Mouse (Mus musculus): ENCODE data around the gene Arl14. TPM values are rescaled to one million over a fixed set of nuclear protein-coding genes. Genes with fewer than 3 reads are reported as not detected.
"Not testable (repeated sequence)": the region's sequence is repeated elsewhere in the genome, so short reads cannot be mapped to it uniquely, and the experiment has no call there.

Gene Arl14
- polyA plus RNA-seq, 1 experiment = not detected

DNA sequence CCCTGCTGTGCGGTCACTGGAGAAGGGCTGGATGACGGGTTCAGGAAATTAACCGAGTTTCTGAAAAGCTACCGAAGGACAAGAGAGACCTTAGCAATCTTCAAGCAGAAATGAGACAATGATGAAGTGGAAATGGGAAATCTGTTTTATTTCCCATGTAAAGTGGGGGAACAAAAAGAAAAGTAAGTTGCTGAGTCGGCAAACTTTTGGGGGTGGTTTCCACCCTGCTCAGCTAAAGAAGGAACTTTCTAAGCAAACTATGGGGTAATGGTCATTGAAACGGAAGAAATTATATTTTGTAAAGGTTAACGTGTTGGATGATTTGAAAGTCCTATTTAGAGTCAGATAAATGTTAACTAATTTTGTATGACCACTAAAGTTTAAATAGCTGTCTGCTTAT, 768 bp downstream of the Arl14 start:
- no peaks in the 10 kb centered on the region; the same call in none of the 2 replicates for H3K4me1 ChIP-seq (ENCODE audit: control insufficient read depth, insufficient read depth, low read length)
- TF ChIP-seq POLR2A (IDR thresholded peaks at IDR 0.05; ENCODE audit: borderline replicate concordance, control insufficient read depth, low read depth, low read length) = no peak
- no peak for TF ChIP-seq CTCF (IDR thresholded peaks at IDR 0.05; ENCODE audit: control insufficient read depth, insufficient read depth, low read length)
- H3K27ac ChIP-seq (ENCODE audit: control insufficient read depth, insufficient read depth, low read depth, low read length, poor library complexity) = no peak overlapping the region
- whole genome bisulfite sequencing = 55% methylated on average over 7 of the region's 7 CpGs
- no peak overlapping the region for H3K4me3 ChIP-seq (replicated peaks; ENCODE audit: control insufficient read depth, low read depth, low read length)

DNA sequence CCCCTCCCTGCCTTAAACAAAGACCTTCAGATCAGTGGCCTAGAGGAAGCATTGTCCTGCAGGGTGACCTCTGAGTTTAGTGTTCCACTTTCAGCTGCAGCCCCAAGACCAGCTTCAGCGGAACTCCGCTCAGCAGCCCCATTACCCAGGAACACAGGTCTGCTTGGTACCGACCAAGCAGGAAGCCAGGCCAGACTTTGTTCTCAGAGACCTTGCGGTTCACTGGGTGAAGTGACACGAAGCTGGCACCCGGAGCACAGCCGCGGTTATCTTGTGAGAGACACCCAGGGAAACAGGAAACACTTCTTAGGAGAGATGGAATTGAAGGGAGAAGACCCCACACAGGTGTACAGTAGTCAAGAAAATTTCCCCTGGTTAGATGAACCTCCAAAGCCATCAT, 1.4 kb downstream of the Arl14 start:
- WGBS = 35% methylated on average over 8 of the region's 8 CpGs
- TF ChIP-seq CTCF (IDR thresholded peaks at IDR 0.05; ENCODE audit: control insufficient read depth, insufficient read depth, low read length) (no peak), POLR2A (IDR thresholded peaks at IDR 0.05; ENCODE audit: borderline replicate concordance, control insufficient read depth, low read depth, low read length) (no peak)
- H3K4me3 ChIP-seq (replicated peaks; ENCODE audit: control insufficient read depth, low read depth, low read length) = no peak overlapping the region
- peak overlapping the region; percentile 17; the same call in 1 of the 2 replicates for H3K27ac ChIP-seq (ENCODE audit: control insufficient read depth, insufficient read depth, low read depth, low read length, poor library complexity)
- no peaks in the 10 kb centered on the region; the same call in none of the 2 replicates for H3K4me1 ChIP-seq (ENCODE audit: control insufficient read depth, insufficient read depth, low read length)

DNA sequence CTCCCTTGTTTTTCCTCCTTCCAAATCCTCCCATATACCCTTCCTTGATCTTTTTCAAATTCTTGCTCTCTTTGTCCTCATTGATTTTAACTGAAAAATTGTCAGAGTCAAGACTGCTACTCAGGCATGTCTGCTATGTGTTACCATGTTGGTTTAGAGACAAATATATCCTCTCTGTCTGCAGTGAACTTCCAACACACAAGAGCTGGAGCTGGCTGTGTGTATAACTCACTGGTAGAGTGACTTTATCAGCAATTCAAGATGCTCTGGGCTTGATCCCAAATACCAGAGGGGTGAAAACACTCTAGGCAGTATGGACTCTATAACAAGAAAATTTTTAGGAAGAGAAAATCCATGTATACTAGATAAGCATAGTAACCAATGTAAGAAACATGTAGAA, 2.8 kb downstream of the Arl14 start:
- Histone ChIP-seq H3K27ac (ENCODE audit: control insufficient read depth, insufficient read depth, low read depth, low read length, poor library complexity) (no peak overlapping the region), H3K4me3 (replicated peaks; ENCODE audit: control insufficient read depth, low read depth, low read length) (no peak overlapping the region), H3K4me1 (ENCODE audit: control insufficient read depth, insufficient read depth, low read length) (no peaks in the 10 kb centered on the region; the same call in none of the 2 replicates)
- no peak for TF ChIP-seq CTCF (IDR thresholded peaks at IDR 0.05; ENCODE audit: control insufficient read depth, insufficient read depth, low read length)

DNA sequence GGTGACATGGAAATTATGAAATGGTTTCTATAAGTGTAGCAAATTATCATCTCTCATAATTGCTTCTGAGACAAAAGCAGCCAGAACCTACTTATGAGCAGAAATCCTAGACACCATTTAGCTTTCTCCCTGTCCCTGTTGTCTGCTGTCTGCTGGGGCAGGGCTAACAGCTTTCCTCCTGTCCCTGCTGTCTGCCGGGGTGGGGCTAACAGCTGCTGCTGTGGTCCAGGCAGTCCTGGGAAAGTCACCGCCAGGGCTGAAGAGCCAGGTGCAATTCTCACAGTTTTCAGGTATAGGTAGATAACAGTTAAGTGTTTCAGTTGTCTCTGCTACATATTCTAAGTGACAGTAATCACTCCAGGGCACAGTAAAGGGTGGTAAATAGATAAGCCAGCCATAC, 4.3 kb downstream of the Arl14 start:
- Histone ChIP-seq H3K4me3 (replicated peaks; ENCODE audit: control insufficient read depth, low read depth, low read length) (no peak overlapping the region), H3K4me1 (ENCODE audit: control insufficient read depth, insufficient read depth, low read length) (no peaks in the 10 kb centered on the region; the same call in 1 of the 2 replicates), H3K27ac (ENCODE audit: control insufficient read depth, insufficient read depth, low read depth, low read length, poor library complexity) (no peak overlapping the region)
- WGBS = 74% methylated on average over 2 of the region's 2 CpGs
- TF ChIP-seq CTCF (IDR thresholded peaks at IDR 0.05; ENCODE audit: control insufficient read depth, insufficient read depth, low read length) (no peak), POLR2A (IDR thresholded peaks at IDR 0.05; ENCODE audit: borderline replicate concordance, control insufficient read depth, low read depth, low read length) (no peak)

DNA sequence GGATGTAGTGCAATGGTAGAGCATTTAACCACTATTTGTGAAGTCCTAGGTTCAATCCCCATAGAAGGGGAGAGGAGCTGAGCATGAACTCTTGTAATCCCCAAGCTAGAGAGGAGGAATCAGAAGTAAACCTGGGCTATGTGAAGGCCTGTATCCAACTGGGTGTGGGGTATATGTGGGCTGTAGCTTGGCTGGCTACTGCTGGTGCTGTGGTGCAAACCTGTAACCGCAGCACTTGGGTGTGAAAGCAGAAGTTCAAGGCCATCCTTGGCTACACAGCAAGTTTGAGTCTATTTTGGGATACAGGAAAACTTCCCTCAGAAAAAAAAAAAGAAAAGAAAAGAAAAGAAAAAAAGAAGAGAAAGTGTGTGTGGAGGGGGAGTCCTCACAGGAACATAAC, 5.8 kb downstream of the Arl14 start:
- Histone ChIP-seq H3K4me1 (ENCODE audit: control insufficient read depth, insufficient read depth, low read length) (no peaks in the 10 kb centered on the region), H3K27ac (ENCODE audit: control insufficient read depth, insufficient read depth, low read depth, low read length, poor library complexity) (no peak overlapping the region), H3K4me3 (replicated peaks; ENCODE audit: control insufficient read depth, low read depth, low read length) (no peak overlapping the region)
- TF ChIP-seq CTCF (IDR thresholded peaks at IDR 0.05; ENCODE audit: control insufficient read depth, insufficient read depth, low read length) (no peak), POLR2A (IDR thresholded peaks at IDR 0.05; ENCODE audit: borderline replicate concordance, control insufficient read depth, low read depth, low read length) (no peak)
- WGBS = 14% methylated on average over 1 of the region's 1 CpGs

DNA sequence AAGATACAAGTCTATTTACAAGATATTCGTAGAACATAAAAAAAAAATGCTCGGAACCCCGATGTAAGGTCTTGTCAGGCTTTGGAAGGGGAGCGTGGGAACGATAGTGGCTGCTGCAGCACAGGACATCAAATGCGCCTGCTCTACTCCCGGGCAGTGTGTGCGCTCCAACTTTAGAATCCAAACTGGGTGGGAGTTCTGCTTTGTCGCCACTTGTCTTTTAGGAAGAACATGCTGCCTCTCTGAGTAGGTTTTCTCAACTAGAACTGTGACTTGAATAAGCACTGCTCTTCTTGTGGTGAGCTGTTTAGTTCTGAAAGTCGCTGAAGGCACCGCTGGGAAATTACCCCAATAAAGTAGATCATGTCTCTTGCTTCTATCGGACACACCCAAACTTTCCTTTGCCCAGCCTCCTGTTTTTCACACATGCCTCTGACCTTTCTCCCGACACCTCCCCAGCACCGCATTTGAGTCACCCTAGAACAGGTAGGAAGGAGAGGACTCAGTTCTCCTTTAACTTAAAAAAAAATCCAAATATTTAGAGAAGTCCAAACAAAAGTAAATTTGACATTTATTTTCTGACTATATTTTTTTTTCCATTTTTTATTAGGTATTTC, 9.4 kb downstream of the Arl14 start:
- TF ChIP-seq CTCF (IDR thresholded peaks at IDR 0.05; ENCODE audit: control insufficient read depth, insufficient read depth, low read length) = no peak
- H3K4me3 ChIP-seq (replicated peaks; ENCODE audit: control insufficient read depth, low read depth, low read length) = no peak overlapping the region
- WGBS = 89% methylated on average over 14 of the region's 14 CpGs
- H3K27ac ChIP-seq (ENCODE audit: control insufficient read depth, insufficient read depth, low read depth, low read length, poor library complexity) = no peak overlapping the region
- no peaks in the 10 kb centered on the region for H3K4me1 ChIP-seq (ENCODE audit: control insufficient read depth, insufficient read depth, low read length)

DNA sequence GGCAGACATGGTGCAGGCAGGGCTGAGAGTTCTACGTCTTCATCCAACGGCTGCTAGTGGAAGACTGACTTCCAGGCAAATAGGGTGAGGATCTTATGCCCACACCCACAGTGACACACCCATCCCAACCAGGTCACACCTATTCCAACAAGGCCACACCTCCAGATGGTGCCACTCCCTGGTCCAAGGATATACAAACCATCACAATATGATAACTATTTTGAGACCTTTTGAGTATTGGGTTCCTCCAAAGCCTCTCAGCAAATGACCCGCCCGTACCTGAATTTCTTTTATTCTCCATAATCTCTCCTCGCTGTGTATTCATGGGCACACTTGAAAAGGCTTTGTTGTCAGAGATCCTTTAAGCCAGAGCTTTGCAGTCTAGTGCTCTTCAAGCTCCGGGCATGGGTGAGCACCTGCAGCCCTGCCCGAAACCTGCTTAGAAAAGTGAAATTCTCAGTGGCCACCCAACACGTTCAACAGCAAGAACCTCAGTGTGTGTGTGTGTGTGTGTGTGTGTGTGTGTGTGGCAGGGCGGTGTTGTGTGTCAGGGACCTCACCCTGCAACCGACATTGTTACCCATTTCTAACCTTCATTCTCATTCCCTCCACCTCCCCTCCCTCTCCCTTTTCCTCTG, 11.5 kb downstream of the Arl14 start:
- not testable (repeated sequence) for H3K4me3 ChIP-seq (replicated peaks; ENCODE audit: control insufficient read depth, low read depth, low read length); H3K27ac ChIP-seq (ENCODE audit: control insufficient read depth, insufficient read depth, low read depth, low read length, poor library complexity); H3K4me1 ChIP-seq (ENCODE audit: control insufficient read depth, insufficient read depth, low read length)
- 82% methylated on average over 10 of the region's 10 CpGs for WGBS

DNA sequence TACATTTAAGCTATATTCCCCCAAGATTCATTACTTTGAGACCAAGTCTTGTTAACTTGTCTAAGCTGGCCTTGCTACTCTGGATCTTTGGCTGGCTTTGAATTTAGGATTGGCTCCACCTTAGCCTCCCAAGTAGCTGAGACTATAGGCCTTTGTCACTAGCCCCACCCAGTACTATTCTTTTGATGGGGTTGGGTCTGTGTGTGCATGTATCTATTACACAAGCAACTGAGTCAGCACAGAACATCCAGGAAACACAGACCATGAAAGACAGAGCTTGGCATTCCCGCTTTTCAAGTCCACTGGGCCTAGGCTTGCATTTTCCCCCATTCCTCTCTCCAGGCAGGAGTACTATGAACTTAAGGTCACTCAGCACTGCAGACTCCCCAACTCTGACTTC, 12.3 kb downstream of the Arl14 start:
- Histone ChIP-seq H3K4me1 (ENCODE audit: control insufficient read depth, insufficient read depth, low read length) (no peaks in the 10 kb centered on the region), H3K27ac (ENCODE audit: control insufficient read depth, insufficient read depth, low read depth, low read length, poor library complexity) (no peak overlapping the region), H3K4me3 (replicated peaks; ENCODE audit: control insufficient read depth, low read depth, low read length) (no peak overlapping the region)
- WGBS = 77% methylated on average over 1 of the region's 1 CpGs
- TF ChIP-seq POLR2A (IDR thresholded peaks at IDR 0.05; ENCODE audit: borderline replicate concordance, control insufficient read depth, low read depth, low read length) (no peak), CTCF (IDR thresholded peaks at IDR 0.05; ENCODE audit: control insufficient read depth, insufficient read depth, low read length) (no peak)

DNA sequence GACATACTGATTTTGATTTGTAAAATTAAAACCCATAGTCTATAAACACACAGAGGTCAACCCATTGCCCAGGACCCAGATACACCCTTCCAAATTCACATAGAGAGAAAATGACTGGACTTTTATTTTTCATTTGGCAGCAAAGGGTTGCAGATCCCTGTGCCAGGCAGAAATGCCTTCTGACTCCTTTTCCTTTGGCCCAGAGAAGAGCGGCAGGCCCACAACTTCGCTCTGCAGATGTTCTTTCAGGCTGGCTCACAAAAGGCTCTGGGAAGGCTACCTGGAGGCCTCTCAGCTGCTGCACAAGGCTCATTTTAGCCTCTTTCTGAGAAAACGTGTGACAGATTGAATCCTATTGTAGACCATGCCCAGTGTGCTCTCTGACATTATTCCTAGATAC, 13.6 kb downstream of the Arl14 start:
- Histone ChIP-seq H3K4me1 (ENCODE audit: control insufficient read depth, insufficient read depth, low read length) (no peaks in the 10 kb centered on the region), H3K27ac (ENCODE audit: control insufficient read depth, insufficient read depth, low read depth, low read length, poor library complexity) (no peak overlapping the region), H3K4me3 (replicated peaks; ENCODE audit: control insufficient read depth, low read depth, low read length) (no peak overlapping the region)
- TF ChIP-seq CTCF (IDR thresholded peaks at IDR 0.05; ENCODE audit: control insufficient read depth, insufficient read depth, low read length) (no peak), POLR2A (IDR thresholded peaks at IDR 0.05; ENCODE audit: borderline replicate concordance, control insufficient read depth, low read depth, low read length) (no peak)
- 82% methylated on average over 3 of the region's 3 CpGs for WGBS

Data from bone marrow, adult 2 months (tissue).